Comparison of ENCODE assay signal across 9 mouse cellular contexts in the genomic region with DNA sequence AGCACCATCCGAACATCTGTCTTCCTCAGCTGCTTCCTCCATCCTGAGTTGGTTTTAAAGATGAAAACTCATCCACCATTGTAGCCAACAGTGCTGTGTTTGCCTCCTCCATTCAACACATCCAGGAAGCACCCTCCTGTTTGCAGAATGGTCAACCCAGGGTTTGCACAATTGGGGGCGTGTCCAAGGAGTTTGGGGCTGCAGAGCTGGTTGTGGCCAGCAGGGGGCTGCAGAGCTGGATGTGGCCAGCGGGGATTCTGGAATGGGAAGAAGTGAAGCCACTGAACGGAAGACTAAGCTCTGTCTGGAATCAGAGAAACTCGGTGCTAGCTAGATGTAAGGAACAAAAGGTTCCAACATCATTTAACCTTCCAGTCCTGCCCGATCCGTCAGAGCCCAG. TPM values are rescaled to one million over a fixed set of nuclear protein-coding genes. Genes with fewer than 3 reads are reported as not detected.
DNase-seq lines count a peak whose midpoint lies in the region; ATAC-seq and TF ChIP-seq lines count a peak whose summit lies in the region.
"Had no signal": no experiment of that assay in that cellular context is flagged by ENCODE, and none has a peak within 500 bp of the region (broad histone marks: within the 10 kb centered on the region; RNA-seq: fewer than 3 reads in every experiment).

No protein-coding gene starts in this region.

- TF ChIP-seq POLR2A in cerebellum, adult 2 months (IDR thresholded peaks at IDR 0.05; ENCODE audit: borderline replicate concordance, insufficient read depth, low read length) = no peak

- ATAC-seq in cerebellum, adult (ENCODE audit: insufficient number of reproducible peaks, low FRiP score, low TSS enrichment) = no peak
- peak; percentile 75; the same call in 1 of the 2 replicates for ATAC-seq in monocyte, adult 5-6 weeks (replicated peaks; ENCODE audit: insufficient number of reproducible peaks, low FRiP score, low TSS enrichment, poor library complexity, severe bottlenecking)

- peak; percentile 22; the same call in 1 of the 2 replicates for TF ChIP-seq CTCF in cerebellum, adult 2 months (IDR thresholded peaks at IDR 0.05; ENCODE audit: borderline replicate concordance, insufficient read depth, low read depth, low read length)

- DNase-seq in cerebellum, adult 2 months = peak; percentile 9 to 26
- peak; percentile 22 to 25 for DNase-seq in urinary bladder, adult 18-20 months (ENCODE audit: low spot score in 2 of 2)
- DNase-seq in urinary bladder, adult 2 months (ENCODE audit: low spot score) = no peak
- DNase-seq in gastrocnemius, postnatal 10 days = peak; percentile 72
- peak; percentile 66 for DNase-seq in kidney, postnatal 14 days
- no peak for DNase-seq in T-cell, adult 2 months (ENCODE audit: low spot score)

- no peaks in the 10 kb centered on the region for H3K27me3 ChIP-seq in cerebellum, adult 2 months (ENCODE audit: control insufficient read depth, insufficient read depth, low read length)
- H3K27me3 ChIP-seq: heart, embryonic 15.5 days had no signal

- H3K4me3 ChIP-seq in cerebellum, adult 2 months (replicated peaks; ENCODE audit: insufficient read depth, low read depth, low read length) = no peak overlapping the region
- H3K4me3 ChIP-seq: heart, embryonic 15.5 days had no signal

- no peak overlapping the region for H3K27ac ChIP-seq in cerebellum, adult 2 months (ENCODE audit: insufficient read depth, low read length)
- H3K27ac ChIP-seq: heart, embryonic 15.5 days had no signal

- WGBS in cerebellum, adult 2 months = 64% methylated on average over 7 of the region's 7 CpGs

- no peaks in the 10 kb centered on the region; the same call in 1 of the 2 replicates for H3K4me1 ChIP-seq in cerebellum, adult 2 months (ENCODE audit: control insufficient read depth, insufficient read depth, low read length)

RNA-seq across cellular contexts. Expression of gene Sestd1, which starts 28.9 kb away (rescaled TPM):
- polyA plus RNA-seq in cerebellum, adult 2 months (2012; rRNA removed) = 31.9 and 37.6 TPM in 2 replicates
- polyA plus RNA-seq in urinary bladder, adult 2 months (2012; rRNA removed) = 19.1 and 21.2 TPM in 2 replicates
- 10 to 100 TPM; 15.5 to 17.5 TPM for total RNA-seq in gastrocnemius, postnatal 10 days (2021)
- 12.2 to 21.1 TPM (median 19.7 TPM) in 3 replicates for total RNA-seq in monocyte, adult 5-6 weeks (2017)

Comparison
In these comparisons a context has a peak if more than half of its experiments do, and no peak if none do; other contexts are left out.
1. DNase-seq: peak in cerebellum, adult 2 months (2 of 2), urinary bladder, adult 18-20 months (2 of 2), gastrocnemius, postnatal 10 days (single experiment) and kidney, postnatal 14 days (single experiment); none in urinary bladder, adult 2 months (single experiment) and T-cell, adult 2 months (single experiment).